Mouse (Mus musculus) thymus, adult 2 months (tissue): ENCODE data around the gene Pced1a. TPM values are rescaled to one million over a fixed set of nuclear protein-coding genes. Genes with fewer than 3 reads are reported as not detected.

Experiments used
- DNase-seq: peaks from one replicate; pipeline ENCODE4 v3.0.0; 2021
- H3K27ac ChIP-seq: fragments of 200-500 bp; 2 replicates; pipeline ENCODE4 v1.5.1; 2012; ENCODE audit warnings: low read length, control low read depth; ENCODE audit not compliant: control insufficient read depth, insufficient read depth
- H3K27me3 ChIP-seq: fragments of 200-500 bp; 2 replicates; pipeline ENCODE4 v1.6.1; 2012; ENCODE audit warnings: mild to moderate bottlenecking, low read length, moderate library complexity, mixed read lengths; ENCODE audit not compliant: control insufficient read depth, insufficient read depth
- H3K36me3 ChIP-seq: fragments of 200-500 bp; 2 replicates; pipeline ENCODE4 v1.6.1; 2012; ENCODE audit warnings: mild to moderate bottlenecking, low read length, moderate library complexity; ENCODE audit not compliant: control insufficient read depth, insufficient read depth
- H3K4me1 ChIP-seq: fragments of 200-500 bp; replicated peaks from 2 replicates; pipeline ENCODE4 v1.6.1; 2012; ENCODE audit warnings: low read length; ENCODE audit not compliant: control insufficient read depth, insufficient read depth
- H3K4me3 ChIP-seq: fragments of 200-500 bp; 2 replicates; pipeline ENCODE4 v1.5.1; 2012; ENCODE audit warnings: mild to moderate bottlenecking, low read length, control low read depth, moderate library complexity; ENCODE audit not compliant: control insufficient read depth, insufficient read depth
- CTCF ChIP-seq: fragments of 200-500 bp; IDR thresholded peaks from 2 replicates; pipeline ENCODE4 v1.5.1; 2012; ENCODE audit warnings: mild to moderate bottlenecking, control low read depth, low read length, moderate library complexity, borderline replicate concordance; ENCODE audit not compliant: control insufficient read depth, poor library complexity, insufficient read depth; ENCODE audit errors: extremely low read depth
- POLR2A ChIP-seq: fragments of 200-500 bp; IDR thresholded peaks from 2 replicates; pipeline ENCODE4 v1.6.1; 2012; ENCODE audit warnings: mild to moderate bottlenecking, low read length, control low read depth, moderate library complexity; ENCODE audit not compliant: control insufficient read depth, poor library complexity, insufficient read depth; ENCODE audit errors: extremely low read depth
- WGBS: fragments of 180-500 bp; shearing (Covaris S2); methylation state at CpG from one replicate; pipeline ENCODE4 v1.1.7; 2018; 5-methylcytosine and 5-hydroxymethylcytosine counted together
- polyA plus RNA-seq: library from polyadenylated mRNA; depleted of rRNA; stranded (reverse); fragments of >200 nt; gene quantifications from 2 replicates; pipeline ENCODE4 v1.2.3, GENCODE M21; 2012

Pced1a gene
- polyA plus RNA-seq, 1 experiment = 44.7 TPM

GRCm38 (mm10) chr2:130411558-130412495, 12.7 kb downstream of the Pced1a start:
- DNase-seq = peak; percentile 73
- Histone ChIP-seq H3K36me3 (no peaks in the 10 kb centered on the region), H3K4me3 (no peak overlapping the region), H3K27me3 (no peaks in the 10 kb centered on the region), H3K4me1 (no peaks in the 10 kb centered on the region), H3K27ac (no peak overlapping the region)
- WGBS = 32% methylated on average over 16 of the region's 16 CpGs
- TF ChIP-seq CTCF = peak; percentile 96
- no peak for TF ChIP-seq POLR2A

GRCm38 (mm10) chr2:130408194-130408593, 16.3 kb downstream of the Pced1a start:
- Histone ChIP-seq H3K27ac (no peak overlapping the region), H3K4me1 (no peaks in the 10 kb centered on the region), H3K36me3 (no peaks in the 10 kb centered on the region), H3K4me3 (no peak overlapping the region), H3K27me3 (no peaks in the 10 kb centered on the region; the same call in 1 of the 2 replicates)
- 77% methylated on average over 6 of the region's 6 CpGs for WGBS
- TF ChIP-seq CTCF (no peak), POLR2A (no peak)
- no peak for DNase-seq

- WGBS = 96% methylated on average over 2 of the region's 2 CpGs
- TF ChIP-seq CTCF = no peak
- H3K27me3 ChIP-seq = no peaks in the 10 kb centered on the region; the same call in 1 of the 2 replicates
- DNase-seq = no peak
- no peaks in the 10 kb centered on the region for H3K36me3 ChIP-seq
- H3K4me3 ChIP-seq = no peak within 1 kb of the TSS
- no peak within 1 kb of the TSS for H3K27ac ChIP-seq
- no peaks in the 10 kb centered on the region for H3K4me1 ChIP-seq
These were observed 18.3 kb downstream of the Pced1a start, which contains the start of gene Tmem239 for GRCm38 (mm10) chr2:130406178-130406577. Gene Tmem239, plus strand, starts transcription at chr2:130406478.

GRCm38 (mm10) chr2:130404939-130405338, 19.6 kb downstream of the Pced1a start, which contains the start of the genes Gm28372 and 1700020A23Rik:
Gene Gm28372, plus strand, starts transcription at chr2:130405239.
Gene 1700020A23Rik, plus strand, starts transcription at chr2:130405259.
- DNase-seq = no peak
- H3K27ac ChIP-seq = no peak within 1 kb of the TSS
- TF ChIP-seq POLR2A (no peak), CTCF (no peak)
- no peaks in the 10 kb centered on the region for H3K36me3 ChIP-seq
- H3K27me3 ChIP-seq = no peaks in the 10 kb centered on the region; the same call in 1 of the 2 replicates
- 0 out of 2 replicates have a peak, but pooled peaks cover 2% of the 10 kb centered on the region for H3K4me1 ChIP-seq
- WGBS = 90% methylated on average over 1 of the region's 1 CpGs
- no peak within 1 kb of the TSS for H3K4me3 ChIP-seq

- Histone ChIP-seq H3K36me3 (no peaks in the 10 kb centered on the region), H3K27ac (no peak overlapping the region), H3K4me3 (no peak overlapping the region), H3K27me3 (no peaks in the 10 kb centered on the region; the same call in 1 of the 2 replicates), H3K4me1 (peaks cover 16% of the 10 kb centered on the region)
- TF ChIP-seq POLR2A = no peak
- TF ChIP-seq CTCF = no peak
- DNase-seq = no peak
- 95% methylated on average over 4 of the region's 4 CpGs for WGBS
These were observed 22.6 kb downstream of the Pced1a start for GRCm38 (mm10) chr2:130401891-130402290.

- H3K4me3 ChIP-seq = no peak overlapping the region
- no peaks in the 10 kb centered on the region; the same call in 1 of the 2 replicates for H3K27me3 ChIP-seq
- 100% methylated on average over 1 of the region's 1 CpGs for WGBS
- H3K4me1 ChIP-seq = peaks cover 16% of the 10 kb centered on the region
- no peak for DNase-seq
- no peak overlapping the region for H3K27ac ChIP-seq
- TF ChIP-seq POLR2A = no peak
- TF ChIP-seq CTCF = no peak
- H3K36me3 ChIP-seq = no peaks in the 10 kb centered on the region
These were observed 24.5 kb downstream of the Pced1a start for GRCm38 (mm10) chr2:130400046-130400445.
